In genomic region chr17:27655089-27656010, GRCm38 (mm10) we compare ENCODE assay signal across 9 mouse cellular contexts. TPM values are rescaled to one million over a fixed set of nuclear protein-coding genes. Genes with fewer than 3 reads are reported as not detected.
DNase-seq lines count a peak whose midpoint lies in the region; ATAC-seq and TF ChIP-seq lines count a peak whose summit lies in the region.
"Had no signal": no experiment of that assay in that cellular context is flagged by ENCODE, and none has a peak within 500 bp of the region (broad histone marks: within the 10 kb centered on the region; RNA-seq: fewer than 3 reads in every experiment).

Gene Pacsin1, plus strand, starts transcription at chr17:27655509.

- TF ChIP-seq CTCF in kidney, postnatal 0 days (IDR thresholded peaks at IDR 0.05; ENCODE audit: low read depth): no peak
- TF ChIP-seq CTCF in olfactory bulb, adult 2 months (IDR thresholded peaks at IDR 0.05; ENCODE audit: insufficient read depth, low read depth, low read length): no peak

- H3K27ac ChIP-seq in heart, embryonic 12.5 days (ENCODE audit: poor library complexity, severe bottlenecking): no peak within 1 kb of the TSS
- H3K27ac ChIP-seq in brown adipose tissue, adult 24 weeks (replicated peaks; ENCODE audit: low read depth, low read length): no peak within 1 kb of the TSS
- H3K27ac ChIP-seq in forebrain, embryonic 14.5 days (ENCODE audit: low read depth, low read length): peak within 1 kb of the TSS; percentile 48
- no peak within 1 kb of the TSS for H3K27ac ChIP-seq in kidney, postnatal 0 days
- no peak within 1 kb of the TSS for H3K27ac ChIP-seq in liver, embryonic 12.5 days
- H3K27ac ChIP-seq in olfactory bulb, adult 2 months (ENCODE audit: insufficient read depth, low read depth, low read length): peak within 1 kb of the TSS; percentile 97

- no peak for DNase-seq in heart, adult 18-20 months
- DNase-seq in forebrain, embryonic 14.5 days (ENCODE audit: low spot score): peak; percentile 72
- DNase-seq in kidney, postnatal 0 days (ENCODE audit: low spot score): no peak
- DNase-seq in thymus, postnatal 4 days: peak; percentile 83

- peaks cover 16% of the 10 kb centered on the region for H3K4me1 ChIP-seq in heart, embryonic 12.5 days (replicated peaks)
- no peaks in the 10 kb centered on the region for H3K4me1 ChIP-seq in brown adipose tissue, adult 24 weeks (ENCODE audit: control insufficient read depth, insufficient read depth, insufficient read length, low read length)
- peaks cover 8% of the 10 kb centered on the region; the same call in 1 of the 2 replicates for H3K4me1 ChIP-seq in forebrain, embryonic 14.5 days (ENCODE audit: control insufficient read depth, insufficient read depth, low read length)
- 0 out of 2 replicates have a peak, but pooled peaks cover 2% of the 10 kb centered on the region for H3K4me1 ChIP-seq in kidney, postnatal 0 days (replicated peaks; ENCODE audit: insufficient read depth, low read length)
- peaks cover 22% of the 10 kb centered on the region for H3K4me1 ChIP-seq in liver, embryonic 12.5 days
- peaks cover 32% of the 10 kb centered on the region for H3K4me1 ChIP-seq in olfactory bulb, adult 2 months (ENCODE audit: control insufficient read depth, insufficient read depth, low read length)

- TF ChIP-seq POLR2A in olfactory bulb, adult 2 months (IDR thresholded peaks at IDR 0.05; ENCODE audit: insufficient read depth, low read depth, low read length): peak; percentile 78

- no peaks in the 10 kb centered on the region for H3K36me3 ChIP-seq in heart, embryonic 12.5 days
- no peaks in the 10 kb centered on the region for H3K36me3 ChIP-seq in forebrain, embryonic 14.5 days (ENCODE audit: control insufficient read depth, insufficient read depth, low read length)
- H3K36me3 ChIP-seq in kidney, postnatal 0 days (ENCODE audit: insufficient read depth, low read length): no peaks in the 10 kb centered on the region
- no peaks in the 10 kb centered on the region for H3K36me3 ChIP-seq in liver, embryonic 12.5 days

- H3K27me3 ChIP-seq in heart, embryonic 12.5 days (replicated peaks): peaks cover 43% of the 10 kb centered on the region
- H3K27me3 ChIP-seq in forebrain, embryonic 14.5 days (replicated peaks; ENCODE audit: control insufficient read depth, insufficient read depth, low read length): peaks cover 15% of the 10 kb centered on the region
- H3K27me3 ChIP-seq in kidney, postnatal 0 days (ENCODE audit: insufficient read depth, low read length): peaks cover 21% of the 10 kb centered on the region; the same call in 1 of the 2 replicates
- peaks cover 73% of the 10 kb centered on the region for H3K27me3 ChIP-seq in liver, embryonic 12.5 days (replicated peaks)

- H3K9me3 ChIP-seq in heart, embryonic 12.5 days (replicated peaks): peaks cover 13% of the 10 kb centered on the region
- H3K9me3 ChIP-seq in forebrain, embryonic 14.5 days (replicated peaks; ENCODE audit: control insufficient read depth, low read length): no peaks in the 10 kb centered on the region
- H3K9me3 ChIP-seq in kidney, postnatal 0 days (replicated peaks; ENCODE audit: low read length): no peaks in the 10 kb centered on the region
- no peaks in the 10 kb centered on the region for H3K9me3 ChIP-seq in liver, embryonic 12.5 days (replicated peaks)

- H3K4me2 ChIP-seq in heart, embryonic 12.5 days: peak within 1 kb of the TSS; percentile 88
- H3K4me2 ChIP-seq in forebrain, embryonic 14.5 days (ENCODE audit: low read length): peak within 1 kb of the TSS; percentile 87
- peak within 1 kb of the TSS; percentile 70 for H3K4me2 ChIP-seq in kidney, postnatal 0 days (ENCODE audit: low read length)
- peak within 1 kb of the TSS; percentile 72 for H3K4me2 ChIP-seq in liver, embryonic 12.5 days

- peak within 1 kb of the TSS; percentile 56 for H3K4me3 ChIP-seq in heart, embryonic 12.5 days
- peak within 1 kb of the TSS; percentile 30 for H3K4me3 ChIP-seq in brown adipose tissue, adult 24 weeks (ENCODE audit: insufficient read depth, low read depth, low read length)
- peak within 1 kb of the TSS; percentile 52 for H3K4me3 ChIP-seq in forebrain, embryonic 14.5 days (ENCODE audit: low read depth, low read length)
- peak within 1 kb of the TSS; percentile 45 for H3K4me3 ChIP-seq in kidney, postnatal 0 days (replicated peaks; ENCODE audit: low read depth, low read length)
- H3K4me3 ChIP-seq in liver, embryonic 12.5 days: peak within 1 kb of the TSS; percentile 49
- peak within 1 kb of the TSS; percentile 93 for H3K4me3 ChIP-seq in olfactory bulb, adult 2 months (ENCODE audit: insufficient read depth, low read depth, low read length)

- ATAC-seq in heart, embryonic 12.5 days (ENCODE audit: insufficient number of reproducible peaks, low FRiP score): peak; percentile 10
- ATAC-seq in forebrain, embryonic 14.5 days: peak; percentile 79
- peak; percentile 34; the same call in 1 of the 2 replicates for ATAC-seq in kidney, postnatal 0 days (replicated peaks; ENCODE audit: low FRiP score, low read depth)
- ATAC-seq in liver, embryonic 12.5 days: no peak
- ATAC-seq: Patski had no signal

- WGBS in heart, embryonic 12.5 days: 2% methylated on average over 58 of the region's 65 CpGs
- WGBS in forebrain, embryonic 14.5 days: under 1% methylated on average over 49 of the region's 65 CpGs
- 2% methylated on average over 56 of the region's 65 CpGs for WGBS in kidney, postnatal 0 days
- 2% methylated on average over 65 of the region's 65 CpGs for WGBS in liver, embryonic 12.5 days (ENCODE audit: insufficient replicate concordance)
- WGBS in olfactory bulb, adult 2 months: 2% methylated on average over 65 of the region's 65 CpGs

- H3K9ac ChIP-seq in heart, embryonic 12.5 days: peak within 1 kb of the TSS; percentile 61
- H3K9ac ChIP-seq in forebrain, embryonic 14.5 days (ENCODE audit: low read length): peak within 1 kb of the TSS; percentile 70
- H3K9ac ChIP-seq in kidney, postnatal 0 days (ENCODE audit: low read depth, low read length): no peak within 1 kb of the TSS
- H3K9ac ChIP-seq in liver, embryonic 12.5 days: no peak within 1 kb of the TSS

RNA-seq across cellular contexts. Expression of gene Pacsin1, which starts in this region (rescaled TPM):
- polyA plus RNA-seq in heart, embryonic 12.5 days (2016; fragmentation: Nextera tagmentation; extraction: Ambion mirVana): 1.4 and 1.7 TPM in 2 replicates
- total RNA-seq in heart, adult 18-20 months (2021): under 1 TPM; 0.25 to 0.67 TPM
- not detected in 2 replicates for polyA plus RNA-seq in brown adipose tissue, adult 24 weeks (2012; ENCODE audit: insufficient read depth, insufficient read length, missing spikeins)
- polyA plus RNA-seq in forebrain, embryonic 14.5 days (2014; fragmentation: Nextera tagmentation; extraction: Ambion mirVana): 22.2 and 25.2 TPM in 2 replicates
- 1.6 and 1.7 TPM in 2 replicates for polyA plus RNA-seq in kidney, postnatal 0 days (2015; fragmentation: Nextera tagmentation; extraction: Ambion mirVana)
- polyA plus RNA-seq in liver, embryonic 12.5 days (2016; fragmentation: Nextera tagmentation; extraction: Ambion mirVana): 0.20 and 0.48 TPM in 2 replicates
- polyA plus RNA-seq in olfactory bulb, adult 2 months (2012; ENCODE audit: insufficient read depth, insufficient read length, low replicate concordance, missing spikeins): 329 TPM in 1 of 2 replicates, not detected in the other

Comparison
In these comparisons a context has a peak if more than half of its experiments do, and no peak if none do; other contexts are left out.
1. H3K27ac ChIP-seq: peak in forebrain, embryonic 14.5 days (single experiment) and olfactory bulb, adult 2 months (single experiment); none in heart, embryonic 12.5 days (single experiment), brown adipose tissue, adult 24 weeks (single experiment), kidney, postnatal 0 days (single experiment) and liver, embryonic 12.5 days (single experiment).
2. H3K4me3 ChIP-seq: peak in every context shown above with its lines; median percentile 93 in olfactory bulb, adult 2 months; 56 in heart, embryonic 12.5 days; 52 in forebrain, embryonic 14.5 days; 49 in liver, embryonic 12.5 days; 45 in kidney, postnatal 0 days; 30 in brown adipose tissue, adult 24 weeks.
3. H3K9ac ChIP-seq: peak in heart, embryonic 12.5 days (single experiment) and forebrain, embryonic 14.5 days (single experiment); none in kidney, postnatal 0 days (single experiment) and liver, embryonic 12.5 days (single experiment).
4. DNase-seq: peak in forebrain, embryonic 14.5 days (single experiment) and thymus, postnatal 4 days (single experiment); none in heart, adult 18-20 months (0 of 2) and kidney, postnatal 0 days (single experiment).
5. Peak in every context shown above with its lines, with median percentiles within 50 percentile points of each other: H3K4me2 ChIP-seq.